Mouse (Mus musculus) CD4-positive, CD25-positive, alpha-beta regulatory T cell, adult 4 months (primary cell): ENCODE data around the gene Pced1b. TPM values are rescaled to one million over a fixed set of nuclear protein-coding genes. Genes with fewer than 3 reads are reported as not detected.
A peak's percentile ranks its signal among the peaks of the same experiment; 100 is the strongest.

Experiments
- ATAC-seq: one replicate; pipeline ENCODE4 v1.8.0; 2017
- polyA plus RNA-seq, 2 experiments: library from polyadenylated mRNA; unstranded; fragments of 100-300 nt; shearing (Covaris generic); gene quantifications; one replicate each; pipeline ENCODE4 v1.2.1; 2017

Gene Pced1b
- polyA plus RNA-seq, 2 experiments from 2014 or later = 58.0 to 62.0 TPM

- no peak for ATAC-seq
Observed at GRCm38 (mm10) chr15:97287436-97288143, 40.7 kb downstream of the Pced1b start.

GRCm38 (mm10) chr15:97288690-97289089, 41.8 kb downstream of the Pced1b start:
- no peak for ATAC-seq

DNA sequence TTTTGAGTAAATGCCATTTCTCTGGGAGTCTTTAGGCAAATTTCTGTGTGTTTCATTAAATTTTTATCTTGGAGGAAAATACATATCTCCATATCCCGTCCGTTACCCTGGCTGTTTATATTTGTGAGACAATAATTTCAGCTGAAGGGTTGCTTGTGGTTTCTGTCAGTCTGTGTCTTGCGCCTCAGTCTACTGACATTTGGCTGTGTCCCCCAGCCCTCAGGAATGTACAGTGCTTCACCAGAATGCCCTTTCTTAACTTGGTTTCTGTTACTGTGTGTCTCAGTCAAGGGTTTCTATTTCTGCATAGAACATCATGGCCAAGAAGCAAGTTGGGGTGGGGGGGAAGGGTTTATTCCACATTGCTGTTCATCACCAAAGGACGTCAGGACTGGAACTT, 42.3 kb downstream of the Pced1b start:
- no peak for ATAC-seq

GRCm38 (mm10) chr15:97290351-97290750, 43.4 kb downstream of the Pced1b start:
- no peak for ATAC-seq

DNA sequence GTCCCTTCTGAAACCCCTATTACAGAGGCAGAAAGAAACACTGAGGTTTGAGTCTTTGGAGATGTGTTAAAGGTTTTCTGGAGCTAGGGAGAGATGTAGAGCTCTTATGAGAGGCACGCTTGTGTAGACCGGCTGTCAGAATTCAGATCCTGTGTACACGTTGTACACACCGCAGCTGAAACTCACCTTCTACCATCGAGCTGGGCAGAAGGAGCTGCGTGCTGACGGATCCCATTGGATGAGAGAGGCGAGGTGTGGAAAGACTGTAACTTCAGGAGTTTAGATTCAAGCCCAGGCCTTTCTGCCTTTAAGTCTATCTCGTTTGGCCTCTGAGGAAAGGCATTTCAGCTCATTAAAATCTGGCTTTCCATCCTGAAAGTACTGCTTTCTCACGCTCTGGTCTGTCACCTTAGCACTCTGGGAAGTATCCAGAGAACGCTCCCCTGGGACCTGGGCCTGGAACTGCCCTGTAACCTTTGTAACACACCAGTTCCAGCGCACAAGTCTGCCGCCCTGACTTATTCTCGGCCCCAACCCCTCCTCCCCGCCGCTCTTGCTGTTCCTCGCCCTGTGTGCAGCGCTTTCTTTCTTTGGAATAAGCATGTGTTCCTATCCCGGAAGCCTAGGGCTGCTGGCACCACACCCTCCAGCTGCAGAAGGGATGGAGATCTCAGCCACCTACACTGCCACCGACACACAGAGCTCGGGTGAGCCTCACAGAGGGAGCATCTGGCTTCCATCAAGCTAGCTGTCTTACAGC, 44.6 kb downstream of the Pced1b start:
- ATAC-seq = no peak

GRCm38 (mm10) chr15:97307935-97308334, 61.0 kb downstream of the Pced1b start:
- no peak for ATAC-seq

GRCm38 (mm10) chr15:97309533-97309932, 62.6 kb downstream of the Pced1b start:
- ATAC-seq = no peak

DNA sequence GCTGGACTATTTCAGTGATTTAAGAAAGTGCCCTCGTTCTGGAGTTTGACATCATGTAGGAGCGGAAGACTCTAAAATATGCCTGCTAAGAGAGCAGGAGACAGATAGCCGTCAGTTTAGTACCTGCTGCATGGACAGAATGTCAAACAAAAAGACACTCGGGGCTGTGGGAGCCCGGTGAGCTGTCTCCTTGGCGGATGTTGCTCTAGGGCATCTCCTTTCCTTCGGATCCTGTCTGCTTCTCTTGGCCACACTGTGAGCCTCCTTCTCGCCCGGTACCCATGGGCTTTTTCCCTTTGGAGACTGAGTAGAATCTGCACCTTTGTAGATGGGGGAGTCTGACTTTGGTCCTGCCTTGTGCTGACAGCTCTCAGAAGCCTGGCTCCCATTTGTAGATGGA, 63.3 kb downstream of the Pced1b start:
- no peak for ATAC-seq

DNA sequence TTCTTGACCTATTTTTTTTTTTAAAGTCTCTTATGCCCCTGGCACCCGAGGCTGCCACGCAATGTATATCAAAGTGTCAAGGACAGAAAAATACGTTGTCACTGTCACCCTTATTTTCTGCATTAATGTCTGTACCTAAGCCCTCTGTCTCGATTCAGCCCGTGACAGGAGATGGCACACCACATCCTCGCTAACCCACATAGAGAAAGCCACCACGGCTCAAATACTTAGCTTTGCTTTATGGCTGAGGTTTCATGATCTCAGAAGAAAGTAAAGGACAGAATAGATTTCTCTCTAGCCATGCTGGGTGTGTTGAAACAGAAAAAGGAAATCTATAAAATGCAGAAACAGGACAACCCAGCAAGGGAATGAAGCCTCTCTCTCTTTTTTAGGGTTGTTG, 64.3 kb downstream of the Pced1b start:
- no peak for ATAC-seq

- ATAC-seq = no peak
Observed at GRCm38 (mm10) chr15:97311937-97312336, 65.0 kb downstream of the Pced1b start.

DNA sequence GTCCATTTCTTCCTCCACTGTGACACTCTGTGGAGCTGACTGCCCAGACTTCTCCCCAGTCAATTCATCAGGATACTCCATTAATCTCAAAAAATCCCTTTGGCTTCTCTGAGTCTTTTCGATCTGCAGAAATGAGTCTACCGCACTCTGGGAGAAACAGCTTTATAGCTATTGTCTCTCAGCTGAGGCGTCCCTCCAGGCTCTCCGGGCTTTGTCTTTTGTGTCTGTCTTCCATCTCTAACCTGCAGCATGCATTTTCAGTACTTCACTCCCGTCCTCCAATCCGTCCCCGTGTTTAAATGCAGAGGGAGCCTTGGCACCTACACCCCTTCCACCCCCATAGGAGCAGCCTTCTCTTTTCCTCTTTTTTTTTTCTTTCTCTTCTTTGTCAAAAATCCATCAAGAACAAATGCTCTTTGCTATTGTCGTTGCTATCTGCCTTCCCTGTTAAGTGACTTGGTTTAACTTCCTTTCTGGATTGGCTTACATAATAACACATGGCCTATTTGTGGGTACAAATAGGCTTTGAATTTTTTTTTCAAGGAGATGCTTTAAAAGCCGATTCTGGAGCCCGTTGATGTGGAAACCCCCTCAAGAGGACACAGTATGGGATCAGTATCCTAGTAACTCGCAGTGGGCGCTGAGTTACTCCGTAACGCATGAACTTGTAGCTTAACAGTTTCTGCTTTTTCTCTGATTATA, 68.0 kb downstream of the Pced1b start:
- no peak for ATAC-seq

GRCm38 (mm10) chr15:97315422-97315757, 68.5 kb downstream of the Pced1b start:
- no peak for ATAC-seq

DNA sequence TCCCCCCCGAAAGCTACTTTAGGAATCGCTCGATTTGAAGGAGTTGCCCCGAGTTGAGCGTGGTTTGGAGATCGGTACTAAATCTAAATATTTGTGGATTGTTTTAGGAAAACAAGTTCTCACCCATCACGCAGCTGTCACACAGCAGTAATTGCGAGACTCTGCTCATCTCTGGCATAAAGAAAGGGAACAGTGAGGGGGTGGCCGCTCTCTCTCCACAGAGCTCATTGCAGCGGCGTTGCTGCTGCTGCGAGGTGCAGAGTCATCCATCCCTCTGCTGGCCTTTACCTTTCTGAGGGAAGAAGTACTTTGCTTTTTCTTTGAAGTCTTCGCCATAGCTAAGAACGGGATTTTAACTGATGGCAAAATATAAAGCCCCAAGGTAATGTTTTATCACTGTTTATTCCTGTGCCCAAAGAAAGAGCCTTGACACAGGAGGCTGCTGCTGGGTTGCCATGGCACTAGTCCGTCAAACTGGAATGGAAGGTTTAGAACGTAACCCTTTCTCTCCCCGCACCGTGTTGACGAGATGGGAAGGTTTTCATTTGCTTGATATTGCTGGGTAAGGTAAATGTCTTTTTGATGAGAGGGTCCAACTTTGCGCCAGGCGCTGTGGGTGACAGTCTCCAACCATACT, 71.6 kb downstream of the Pced1b start:
- ATAC-seq = no peak

DNA sequence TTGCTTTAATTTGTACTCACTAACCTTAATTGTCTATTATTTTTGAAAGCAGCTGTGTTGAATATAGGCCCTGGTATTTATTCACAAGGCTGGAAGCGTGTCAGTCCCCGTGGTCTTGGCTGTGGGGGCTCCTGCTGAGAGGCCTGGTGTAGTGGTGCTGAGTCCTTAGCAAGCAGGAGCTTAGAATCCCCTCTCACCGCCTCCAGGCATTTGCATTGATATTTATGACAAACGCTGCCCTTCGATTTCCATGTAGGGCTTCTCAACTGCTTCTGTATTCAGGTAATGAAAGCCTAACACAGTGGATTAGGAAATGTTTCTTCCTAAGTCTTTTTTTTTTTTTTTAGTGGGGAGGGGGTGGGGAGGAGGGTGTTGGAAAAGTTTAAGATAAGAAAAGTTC, 75.9 kb downstream of the Pced1b start:
- ATAC-seq = no peak

DNA sequence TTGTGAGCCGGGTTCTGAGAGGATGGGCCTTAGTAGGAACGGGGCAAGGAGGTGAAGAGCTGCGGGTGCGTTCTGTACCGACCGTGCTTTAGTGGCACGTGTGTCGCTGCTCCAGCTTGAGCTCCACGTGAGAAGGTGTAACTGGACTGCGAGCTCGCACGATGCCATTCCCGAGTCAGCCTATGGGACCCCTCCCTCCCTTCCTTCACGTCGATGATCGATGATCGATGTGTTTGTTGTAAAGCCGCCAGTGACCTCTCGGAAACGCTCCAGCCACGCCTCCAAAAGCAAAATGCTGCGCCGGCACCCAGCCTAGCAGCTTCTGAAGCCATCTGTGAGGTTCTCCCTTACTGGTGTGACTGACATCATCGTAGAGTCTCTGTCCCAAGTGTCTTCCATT, 76.6 kb downstream of the Pced1b start:
- ATAC-seq = no peak

- ATAC-seq = no peak
Observed at GRCm38 (mm10) chr15:97324311-97324710, 77.4 kb downstream of the Pced1b start.

DNA sequence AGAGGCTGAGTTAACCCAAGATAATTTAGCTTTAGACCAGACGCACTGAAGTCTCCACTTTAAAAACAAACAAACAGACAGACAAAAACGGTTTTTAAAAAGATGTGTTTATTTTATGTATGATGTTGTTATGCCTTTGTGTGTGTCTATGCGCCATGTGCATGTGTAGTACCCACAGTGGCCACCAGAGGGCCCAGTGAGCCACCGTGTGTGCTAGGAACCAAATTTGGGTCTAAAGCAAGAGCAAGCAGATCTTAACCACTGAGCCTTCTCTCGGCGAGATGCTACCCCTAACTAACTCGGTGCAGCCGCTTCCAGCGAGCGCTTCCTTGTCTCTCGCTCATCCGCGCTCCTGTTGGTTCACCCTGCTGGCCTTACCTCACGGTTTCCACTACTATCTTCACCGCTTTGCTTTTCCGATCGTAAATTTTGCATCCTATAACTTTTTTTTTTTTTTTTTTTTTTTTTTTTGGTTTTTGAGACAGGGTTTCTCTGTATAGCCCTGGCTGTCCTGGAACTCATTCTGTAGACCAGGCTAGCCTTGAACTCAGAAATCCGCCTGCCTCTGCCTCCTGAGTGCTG, 80.7 kb downstream of the Pced1b start:
- ATAC-seq = peak; percentile 62

GRCm38 (mm10) chr15:97332582-97332981, 85.7 kb downstream of the Pced1b start:
- ATAC-seq = no peak

- ATAC-seq = no peak
Observed at GRCm38 (mm10) chr15:97337636-97338352, 90.9 kb downstream of the Pced1b start.

GRCm38 (mm10) chr15:97338377-97339060, 91.6 kb downstream of the Pced1b start:
- no peak for ATAC-seq

GRCm38 (mm10) chr15:97342336-97342735, 95.4 kb downstream of the Pced1b start:
- ATAC-seq = peak; percentile 50

DNA sequence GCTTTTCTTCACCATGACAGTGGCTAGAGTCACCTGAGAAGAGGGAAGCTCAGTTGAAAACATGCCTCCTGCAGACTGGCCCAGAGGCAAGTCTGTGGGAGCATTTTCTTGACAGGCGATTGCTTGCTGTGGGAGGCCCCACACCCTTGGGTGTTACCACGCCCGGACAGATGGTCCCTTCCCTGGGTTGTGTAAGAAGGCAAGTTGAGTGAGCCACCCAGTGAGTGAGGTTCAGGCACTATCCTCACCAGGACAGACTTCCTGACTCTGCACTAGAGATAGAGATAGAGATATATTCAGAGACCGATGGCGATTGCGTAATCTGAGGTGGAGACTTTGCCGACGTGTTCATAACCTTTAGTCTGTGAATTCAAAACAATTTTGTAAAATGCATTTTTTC, 96.0 kb downstream of the Pced1b start:
- peak; percentile 84 for ATAC-seq
